Mouse (Mus musculus): ENCODE measurements at regions not wholly inside any gene's neighbourhood (a gene's known extent, or its start where the extent isn't known, plus 50 kb on each side); places are given as distances from the start of the nearest gene placed in this dataset.

DNA sequence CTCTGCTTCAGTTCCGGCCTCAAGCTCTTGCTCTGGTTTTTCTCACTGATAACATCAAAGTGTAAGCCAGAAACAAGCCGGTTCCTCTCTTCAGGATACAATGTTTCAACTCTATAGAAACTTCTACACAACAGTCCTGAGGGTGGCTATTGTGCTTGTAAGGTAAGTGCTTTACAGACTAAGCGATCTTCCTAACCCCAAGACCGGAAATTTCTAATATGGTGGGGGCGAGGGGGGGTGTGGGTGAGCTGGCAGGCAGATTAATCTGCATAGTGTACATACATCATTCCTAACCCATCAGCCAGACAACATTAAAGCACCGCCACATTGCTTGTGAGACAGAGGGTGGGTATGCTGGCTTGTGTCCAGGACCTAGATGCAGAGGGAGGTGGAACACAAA is 200.8 kb downstream of the Uaca start:
- in situ Hi-C loops (cut with MseI, MboI) = no loop called here

DNA sequence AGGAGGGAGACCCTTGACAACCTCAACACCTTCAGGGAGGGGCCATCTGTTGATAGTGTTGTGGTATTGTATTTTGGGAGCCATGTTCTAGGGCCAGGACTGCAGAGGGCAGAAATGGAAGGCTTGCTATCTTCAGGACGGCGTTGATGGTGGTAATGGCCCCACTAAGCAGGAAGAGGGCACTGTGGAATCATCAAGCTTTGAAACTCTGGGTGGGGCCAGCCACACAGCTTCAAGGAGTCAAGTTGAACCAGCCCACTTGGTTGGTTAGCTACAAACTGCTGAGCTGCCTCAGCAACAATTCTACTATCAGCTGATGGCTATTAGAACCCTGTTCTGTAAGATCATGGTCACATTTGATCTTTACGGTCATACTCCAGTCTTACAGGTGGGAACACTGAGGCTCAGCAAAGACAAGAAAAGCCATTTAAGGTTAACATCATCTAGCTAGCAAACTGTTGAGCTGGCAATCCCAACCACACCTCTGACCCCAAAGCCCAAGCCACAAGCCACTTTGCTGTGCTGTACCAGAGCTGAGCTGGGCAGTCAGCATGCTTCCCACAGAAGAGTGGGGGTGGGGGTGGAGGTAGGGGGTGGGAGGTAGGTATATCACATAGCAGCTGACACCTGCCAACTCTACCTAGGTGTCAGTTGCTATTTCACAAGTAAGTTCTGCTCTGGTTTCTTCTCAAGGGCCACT is 203.9 kb downstream of the Uaca start:
- in situ Hi-C loops (cut with MseI, MboI) = no loop called here

DNA sequence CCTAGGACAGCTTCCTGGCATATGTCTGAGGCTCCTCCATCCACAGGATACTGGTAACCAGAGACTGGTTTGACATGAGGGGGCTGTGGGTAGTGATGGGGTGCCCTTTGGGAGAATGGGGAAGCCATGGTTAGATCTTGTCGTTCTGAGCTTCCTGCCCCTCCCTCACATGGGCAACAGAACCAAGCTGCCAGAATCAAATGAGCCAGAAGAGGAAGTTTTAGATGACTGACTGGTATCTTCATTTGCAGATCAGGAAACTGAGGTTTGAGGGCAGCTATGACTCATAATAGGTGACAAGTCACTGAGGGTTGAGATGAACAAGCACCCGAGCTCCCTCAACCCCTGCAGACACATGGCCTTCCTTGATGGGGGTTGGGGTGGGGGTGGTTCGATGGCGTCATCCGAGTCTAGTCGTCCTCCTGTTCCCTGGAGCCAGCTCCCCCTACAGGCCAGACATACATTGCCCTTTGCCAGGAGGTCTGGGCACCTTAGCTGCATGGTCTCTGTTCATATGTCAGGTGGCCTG is 204.7 kb downstream of the Uaca start:
- in situ Hi-C loops (cut with MseI, MboI) = no loop called here

DNA sequence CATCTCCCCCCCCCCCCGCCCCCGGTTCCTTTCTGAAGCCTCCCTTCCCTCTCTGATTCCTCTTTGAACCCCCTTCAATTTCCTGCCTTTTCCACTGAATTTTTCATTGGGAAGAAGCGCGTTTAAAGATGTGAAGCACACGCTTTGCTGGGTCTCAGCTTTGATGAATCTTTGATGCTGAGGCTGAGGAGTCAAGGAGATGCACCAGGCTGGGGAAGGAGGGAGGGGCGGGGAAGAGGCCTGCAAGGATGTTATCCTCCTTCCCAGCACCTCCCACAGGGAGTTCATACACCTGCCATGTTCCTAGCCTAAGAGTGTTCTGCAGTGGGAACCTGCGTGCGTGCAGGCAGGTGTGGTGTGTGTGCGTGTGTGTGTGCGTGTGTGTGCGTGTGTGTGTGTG is 205.9 kb downstream of the Uaca start:
- in situ Hi-C loops (cut with MseI, MboI) = no loop called here

DNA sequence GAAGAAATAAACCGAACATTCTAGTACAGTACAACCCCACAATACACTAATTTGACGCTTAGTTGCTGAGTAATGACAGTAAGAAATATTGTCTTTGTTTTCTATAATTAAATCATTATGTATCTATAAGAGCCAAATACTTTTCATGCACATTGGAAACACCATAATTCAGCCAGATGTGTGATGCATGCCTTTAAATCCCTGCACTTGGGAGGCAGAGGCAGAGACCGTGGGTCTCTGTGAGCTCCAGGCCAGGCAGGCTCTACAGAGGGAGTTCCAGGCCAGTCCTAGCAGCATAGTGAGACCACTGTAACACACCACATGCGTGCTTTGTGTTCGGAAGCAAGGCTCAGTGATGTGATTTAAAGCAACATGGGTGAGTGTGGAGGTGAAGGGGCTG is 208.2 kb downstream of the Uaca start:
- in situ Hi-C loops (cut with MseI, MboI) = no loop called here

DNA sequence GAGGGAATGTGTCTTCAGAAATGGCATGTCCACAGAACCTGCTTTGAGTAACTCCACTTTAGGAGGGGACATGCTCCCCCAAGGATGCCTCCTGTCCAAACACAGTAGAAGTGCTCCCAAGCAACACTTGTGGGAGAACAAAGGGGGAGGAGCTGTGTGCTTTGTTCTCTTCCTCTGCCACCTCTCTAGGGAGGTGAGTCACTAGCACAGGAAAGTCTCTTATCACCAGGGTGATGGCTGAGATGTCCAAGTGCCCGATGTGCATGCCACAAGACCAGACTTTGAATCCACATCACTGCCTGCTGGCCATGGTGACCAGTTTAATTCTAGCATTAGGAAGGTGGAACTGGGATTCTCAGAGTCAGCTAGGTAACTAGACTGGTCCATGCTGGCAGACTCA is 214.1 kb downstream of the Uaca start:
- in situ Hi-C loops (cut with MseI, MboI) = no loop called here

DNA sequence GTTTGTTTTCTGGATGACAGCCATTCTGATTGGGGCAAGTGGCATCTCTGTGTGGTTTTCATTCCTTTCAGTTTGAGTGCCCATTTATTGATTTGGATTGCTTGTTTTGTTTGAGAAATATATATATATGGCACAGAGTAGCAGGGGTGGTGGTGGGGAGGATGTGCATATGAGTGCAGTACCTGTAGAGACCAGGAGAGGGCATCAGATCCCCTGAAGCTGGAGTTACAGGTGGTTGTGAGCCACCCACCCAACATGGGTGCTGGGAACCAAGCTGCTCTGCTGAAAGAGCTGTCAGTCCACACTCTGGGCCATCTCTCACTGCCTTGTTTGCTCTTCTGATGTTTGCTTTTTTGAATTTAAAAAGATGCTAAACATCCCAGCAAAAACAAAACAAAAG is 216.7 kb downstream of the Uaca start:
- in situ Hi-C loops (cut with MseI, MboI) = no loop called here

DNA sequence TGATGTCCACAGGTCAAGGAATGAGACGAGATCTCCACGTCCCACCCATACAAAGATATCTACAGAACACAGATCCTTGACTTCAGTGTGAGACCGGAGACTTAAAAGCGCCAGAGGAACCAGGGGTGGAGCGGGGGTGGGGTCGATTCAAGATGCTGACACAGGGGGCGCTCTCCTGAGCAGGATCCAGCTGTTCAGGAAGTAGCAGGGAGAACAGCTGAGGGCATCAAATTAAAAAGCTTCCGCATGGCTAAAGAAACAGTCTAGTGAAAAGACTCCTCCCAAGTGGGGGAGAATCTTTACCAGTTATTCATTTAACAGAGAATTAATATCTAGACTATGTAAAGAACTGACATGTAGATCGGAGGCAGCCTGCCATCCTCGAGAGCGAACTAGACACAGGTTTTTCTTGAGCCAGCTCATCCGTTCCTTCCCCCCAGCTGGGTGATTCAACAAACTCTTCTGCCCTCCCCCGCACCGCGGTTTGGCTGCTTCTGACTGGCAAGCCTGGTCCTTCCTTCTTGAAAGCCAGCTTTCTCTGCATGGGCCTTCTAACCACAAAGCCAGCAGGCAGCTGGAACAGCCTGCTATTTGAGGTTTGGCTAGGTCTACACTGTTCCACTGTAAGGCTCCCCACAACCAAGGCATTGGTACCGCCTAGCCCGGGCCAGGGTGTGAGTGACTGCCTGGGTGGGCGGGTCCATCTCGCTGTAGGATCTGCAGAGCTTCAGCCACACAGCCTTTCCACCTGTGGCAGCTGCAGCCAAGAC is 218.6 kb downstream of the Uaca start:
- in situ Hi-C loops (cut with MseI, MboI) = no loop called here

DNA sequence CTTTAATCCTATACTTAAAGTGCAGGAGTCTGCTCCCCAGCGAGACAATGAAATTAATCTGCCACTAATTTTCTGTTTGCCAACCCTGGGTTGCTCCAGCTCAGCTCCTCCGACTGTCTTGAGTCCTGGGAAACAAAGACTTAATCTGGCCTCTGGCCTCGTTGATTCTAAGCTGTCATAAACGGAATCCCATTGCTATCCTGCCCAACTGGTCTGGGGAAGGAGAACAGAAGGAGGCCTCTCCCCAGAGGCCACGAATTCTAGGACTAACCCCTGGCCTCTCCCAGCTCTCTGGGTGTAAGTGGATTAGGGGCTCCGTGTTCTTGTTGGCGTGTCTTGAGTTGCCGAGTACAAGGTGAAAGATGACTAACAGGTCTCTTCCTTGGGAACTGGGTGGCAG is 219.8 kb downstream of the Uaca start:
- in situ Hi-C loops (cut with MseI, MboI) = no loop called here

DNA sequence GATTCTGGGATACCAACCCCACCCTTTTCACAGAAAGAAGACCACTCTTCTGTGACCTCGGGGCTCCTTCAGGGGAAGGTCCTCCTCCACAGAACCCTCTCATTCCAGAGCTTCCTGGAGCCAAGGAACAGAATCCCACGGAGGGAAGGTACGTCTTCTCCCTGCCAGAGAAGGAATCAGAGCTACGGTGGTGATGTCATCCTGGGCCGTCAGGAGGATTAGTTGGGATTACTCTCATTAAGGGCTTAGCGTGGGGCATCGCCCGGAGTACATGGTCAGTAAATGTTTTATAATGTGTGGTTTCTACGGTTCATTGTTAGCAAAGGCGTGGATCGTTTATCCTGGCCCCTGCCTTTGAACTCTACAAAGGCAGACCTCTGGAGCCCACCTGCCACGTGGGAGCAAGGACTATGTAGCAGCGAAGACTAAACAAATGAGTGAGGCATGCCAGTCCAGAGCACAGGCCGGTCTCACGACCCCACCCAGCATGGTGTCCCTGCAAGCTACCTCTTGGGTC is 221.1 kb downstream of the Uaca start:
- in situ Hi-C loops (cut with MseI, MboI) = no loop called here

DNA sequence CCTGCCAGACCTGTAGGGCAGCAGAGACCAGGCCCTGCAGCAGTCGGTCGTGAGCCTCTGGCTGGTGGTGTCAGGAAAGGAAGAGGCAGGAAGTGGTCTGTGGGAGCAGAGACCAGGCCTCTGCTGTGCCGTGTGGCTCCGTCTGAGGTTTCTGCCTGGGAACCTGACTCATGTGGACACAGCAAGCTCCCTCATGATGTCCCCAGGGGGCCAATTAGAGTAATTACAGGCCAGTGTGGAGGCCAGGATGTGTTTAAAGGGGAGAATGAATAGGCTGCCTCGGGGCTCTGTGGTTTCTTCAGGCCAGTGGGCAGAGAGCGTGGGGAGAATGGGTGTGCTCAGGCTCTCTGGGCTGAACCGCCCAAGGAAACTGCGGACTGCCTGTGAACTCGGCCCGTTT is 222.3 kb downstream of the Uaca start:
- in situ Hi-C loops (cut with MseI, MboI) = no loop called here

DNA sequence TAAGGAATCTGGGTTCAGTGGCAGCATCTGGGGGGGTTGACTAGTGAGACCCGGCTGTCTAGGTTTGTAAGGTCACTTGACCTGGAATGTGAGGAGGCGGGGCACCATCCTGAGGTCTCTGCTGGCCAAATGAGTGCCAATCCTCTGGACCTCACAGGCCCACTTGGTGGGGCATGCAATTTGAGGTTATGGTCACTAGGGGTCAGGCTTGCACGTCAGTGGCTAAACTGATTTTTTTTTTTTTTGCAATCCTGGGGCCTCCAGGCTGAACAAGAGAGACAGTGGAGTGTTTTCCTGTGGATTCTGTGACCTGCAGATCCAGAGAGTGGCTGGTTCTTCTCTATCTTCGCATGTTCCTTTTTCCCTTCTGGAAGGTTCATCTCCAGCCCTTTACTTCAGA is 225.6 kb downstream of the Uaca start:
- in situ Hi-C loops (cut with MseI, MboI) = no loop called here

DNA sequence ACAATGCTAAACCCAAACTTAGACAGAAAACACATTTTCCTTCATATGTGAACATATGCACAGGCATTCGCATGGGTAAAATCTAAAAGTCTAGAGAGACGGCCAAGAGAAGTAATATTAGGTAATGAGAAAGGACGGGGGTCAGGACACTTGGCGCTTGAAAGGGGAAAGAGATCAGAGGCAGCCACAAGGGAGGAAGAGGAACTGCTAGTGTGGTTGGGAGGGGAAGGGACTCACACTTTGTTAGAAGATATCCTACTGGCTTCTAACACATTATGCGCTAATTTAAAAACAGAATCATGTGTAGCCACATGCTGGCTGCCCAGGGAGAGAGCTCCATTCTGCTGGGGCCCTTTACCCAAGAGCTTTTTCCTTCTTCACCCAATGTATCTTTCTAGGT is 227.5 kb downstream of the Uaca start:
- in situ Hi-C loops (cut with MseI, MboI) = no loop called here

DNA sequence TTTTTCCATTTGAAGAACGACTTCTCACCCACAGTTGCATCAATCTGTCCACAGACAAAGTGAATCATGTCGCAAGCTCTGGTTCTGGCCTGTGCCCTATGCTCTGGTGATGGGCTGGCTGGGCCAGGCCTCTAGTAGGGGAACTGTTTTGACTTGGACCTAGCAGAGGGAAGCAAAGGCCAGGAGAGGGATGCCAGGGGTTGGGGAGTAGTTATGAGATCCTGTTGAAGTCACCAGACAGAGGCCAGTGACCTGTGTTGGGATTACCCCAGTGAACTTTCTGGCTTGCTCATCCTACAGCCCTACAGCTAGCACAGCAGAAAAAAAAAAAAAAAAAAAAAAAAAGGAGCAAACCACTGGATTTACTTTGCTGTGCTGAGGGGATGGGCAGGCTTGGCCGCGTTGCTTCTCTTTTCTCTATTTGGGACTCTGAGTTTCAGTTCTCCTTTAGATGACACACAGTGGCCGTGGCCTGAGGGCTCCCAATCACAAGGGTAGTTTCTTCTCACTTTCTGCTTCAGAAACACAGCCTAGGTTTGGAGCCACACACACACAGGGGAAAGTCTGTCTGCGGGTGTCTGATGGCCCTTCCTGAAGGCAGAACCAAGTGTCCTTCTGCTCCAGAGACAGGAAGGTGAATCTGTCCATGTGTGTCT is 228.2 kb downstream of the Uaca start:
- in situ Hi-C loops (cut with MseI, MboI) = no loop called here

DNA sequence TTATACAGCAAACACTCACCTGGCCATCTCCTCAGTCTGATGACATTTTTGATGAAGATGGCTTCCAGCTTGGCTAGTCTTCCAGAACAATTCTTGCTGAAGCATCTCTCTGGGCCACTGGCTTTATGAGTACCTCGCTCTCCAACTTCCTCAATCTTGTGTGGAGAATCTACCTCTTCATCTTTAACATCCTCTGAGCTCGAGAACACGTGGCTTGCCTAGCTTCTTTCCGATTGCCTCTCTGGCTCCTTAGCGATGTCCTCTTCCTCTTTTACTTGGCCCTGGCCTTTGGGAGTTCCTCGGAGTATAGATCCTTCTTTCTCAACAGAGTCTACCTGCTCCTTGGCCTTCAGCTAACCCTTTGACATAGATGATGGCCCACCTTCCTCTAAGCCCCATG is 231.0 kb downstream of the Uaca start:
- in situ Hi-C loops (cut with MseI, MboI) = loop anchor here in 1 of 2 experiments (25.0 kb wide), 1 partner anchor 862 kb away; no protein-coding TSS in a partner anchor

DNA sequence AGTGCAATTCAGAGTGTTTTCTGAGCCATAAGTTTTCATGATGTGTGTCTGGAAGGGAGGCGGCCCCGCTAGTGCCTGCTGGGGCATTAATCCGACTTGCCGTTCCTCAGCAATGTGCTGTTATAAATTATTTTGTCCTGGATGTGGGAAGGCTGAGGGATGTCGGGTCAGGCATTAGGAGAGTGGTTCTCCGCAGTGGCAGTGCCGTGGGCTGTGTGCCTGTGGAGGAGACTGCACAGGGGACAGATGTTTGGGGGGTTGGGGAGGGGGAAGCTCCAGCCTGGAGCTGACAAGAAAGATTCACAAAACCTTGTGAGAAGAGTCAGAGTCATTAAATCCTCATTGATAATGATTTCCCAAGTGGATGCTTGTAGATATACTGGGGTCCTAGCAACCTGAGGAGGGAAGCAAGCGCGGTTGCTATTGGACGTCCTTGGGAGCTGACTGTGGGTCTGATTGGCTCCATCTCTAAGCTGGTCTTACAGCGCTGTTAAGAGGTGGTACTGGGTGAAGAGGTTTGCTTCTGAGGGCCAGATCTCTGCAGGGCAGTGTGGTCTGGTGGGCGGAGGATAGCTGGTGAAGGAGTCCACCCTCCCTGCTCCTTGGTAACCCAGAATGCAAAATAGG is 234.5 kb downstream of the Uaca start:
- in situ Hi-C loops (cut with MseI, MboI) = loop anchor here in 1 of 2 experiments (25.0 kb wide), 1 partner anchor 858 kb away; no protein-coding TSS in a partner anchor

DNA sequence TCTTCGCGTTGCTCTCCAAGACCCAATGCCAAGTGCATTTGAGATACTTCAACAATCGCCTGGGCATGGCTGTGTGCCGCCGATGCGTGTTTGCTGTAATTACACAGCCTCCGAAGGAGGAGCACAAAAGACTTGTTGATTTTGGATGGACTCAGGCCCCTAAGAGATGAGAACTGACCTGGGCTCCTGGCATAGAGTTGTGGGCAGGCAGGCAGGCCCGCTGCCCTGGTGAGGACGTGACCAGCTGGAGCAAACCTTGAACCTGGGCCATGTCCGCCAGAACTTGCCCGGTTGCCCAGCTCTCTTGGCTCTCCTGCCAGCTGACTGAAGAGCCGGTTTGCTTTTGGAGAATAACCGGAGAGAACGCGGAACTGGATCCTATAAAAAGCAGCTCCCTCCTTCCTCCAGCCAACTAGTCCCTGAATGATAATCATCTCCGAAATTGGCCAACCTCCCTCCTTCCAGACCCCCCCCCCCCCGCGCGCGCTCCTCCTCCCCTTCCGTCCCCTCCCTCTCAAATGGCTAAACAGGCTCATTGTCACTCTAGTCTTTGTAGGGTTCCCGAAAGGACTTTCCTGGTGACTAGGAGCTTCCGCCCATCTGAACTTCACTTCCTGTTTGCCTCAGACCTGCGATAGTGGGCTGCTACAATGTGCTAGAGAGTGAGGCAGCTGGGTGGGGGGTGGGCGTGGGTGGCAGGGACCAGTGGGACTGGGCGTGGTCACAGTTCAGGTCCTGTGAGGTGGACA is 237.5 kb downstream of the Uaca start:
- in situ Hi-C loops (cut with MseI, MboI) = loop anchor here in 1 of 2 experiments (25.0 kb wide), 1 partner anchor 855 kb away; no protein-coding TSS in a partner anchor

DNA sequence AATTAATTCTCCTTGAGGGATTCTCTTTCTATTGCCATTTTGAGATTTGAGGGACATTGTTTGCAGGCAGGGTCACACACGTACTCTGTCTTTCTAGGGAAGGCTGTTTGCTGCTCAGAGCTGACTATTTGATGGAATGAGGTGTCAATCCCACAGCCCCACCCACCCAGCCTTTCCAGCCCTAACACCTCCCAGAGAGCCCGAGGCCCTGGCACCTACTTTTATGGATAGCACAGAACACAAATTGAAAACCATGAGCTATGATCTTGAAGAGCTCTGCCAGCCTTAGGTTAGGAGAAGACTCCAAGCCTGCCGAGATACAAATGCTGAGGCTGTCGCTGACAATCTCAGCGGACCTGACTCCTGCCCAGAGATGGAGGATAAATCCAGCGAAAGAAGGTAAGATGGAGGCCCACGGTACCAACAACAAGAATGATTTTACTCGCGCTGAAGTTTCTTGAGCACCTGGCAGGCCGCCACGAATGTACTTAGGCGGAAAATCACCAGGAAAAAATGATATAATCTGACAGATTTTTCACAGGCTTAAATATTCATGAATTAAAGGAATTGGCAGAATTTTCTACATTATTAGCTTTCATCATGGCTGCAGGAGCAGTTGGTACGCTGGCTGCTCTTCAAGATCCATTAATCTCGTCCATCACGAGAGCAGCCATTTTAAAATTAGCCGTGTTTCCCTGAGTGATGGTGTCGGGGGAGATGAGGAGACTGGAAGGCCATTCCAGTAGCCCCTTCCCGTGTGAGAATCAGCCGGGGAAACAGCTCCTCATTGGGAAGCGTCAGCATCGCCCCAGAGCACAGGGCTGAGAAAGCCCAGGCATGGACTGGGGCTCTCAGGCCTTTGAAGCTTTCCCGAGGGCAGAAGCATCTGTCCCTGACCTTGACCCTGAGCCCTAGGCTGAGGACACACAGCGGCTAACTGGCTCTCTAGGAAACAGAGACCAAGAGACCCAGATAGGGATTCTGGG is 238.4 kb downstream of the Uaca start:
- in situ Hi-C loops (cut with MseI, MboI) = loop anchor here in 1 of 2 experiments (25.0 kb wide), 1 partner anchor 855 kb away; no protein-coding TSS in a partner anchor

DNA sequence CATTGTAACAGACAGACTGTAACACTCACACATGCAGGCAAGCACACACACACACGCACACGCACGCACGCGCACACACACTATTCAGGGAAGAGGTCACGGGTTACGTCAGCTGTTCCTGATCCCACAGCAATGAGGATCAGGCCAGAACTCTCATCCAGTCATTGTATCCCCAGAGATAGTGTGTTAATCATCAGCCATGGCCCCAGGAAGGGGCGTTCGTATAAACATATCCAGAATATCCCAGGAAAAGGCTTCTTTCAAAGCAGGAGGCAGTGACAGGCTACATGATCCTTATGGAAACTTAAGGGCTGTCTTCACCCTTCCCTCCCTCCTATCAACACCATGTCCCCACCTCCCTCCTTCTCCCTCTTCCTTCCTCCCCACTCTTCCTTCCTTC is 239.3 kb downstream of the Uaca start:
- in situ Hi-C loops (cut with MseI, MboI) = loop anchor here in 1 of 2 experiments (25.0 kb wide), 1 partner anchor 854 kb away; no protein-coding TSS in a partner anchor
